Mouse (Mus musculus) midbrain, embryonic 14.5 days (tissue): Measurements from ENCODE around the gene Rps6kc1. TPM values are rescaled to one million over a fixed set of nuclear protein-coding genes. Genes with fewer than 3 reads are reported as not detected.

Experiments
- ATAC-seq: fragments of 200-750 bp; cut with Nextera tagmentation; 2 replicates; pipeline ENCODE4 v1.8.0; 2017; ENCODE audit warnings: moderate number of reproducible peaks, moderate library complexity; ENCODE audit not compliant: low FRiP score, low TSS enrichment
- DNase-seq: peaks from one replicate; pipeline ENCODE4 v3.0.0-alpha.2; 2015
- H3K27ac ChIP-seq: fragments of 300-500 bp; sonication (generic); replicated peaks from 2 replicates; pipeline ENCODE4 v1.5.1; 2014; ENCODE audit warnings: mild to moderate bottlenecking, low read depth, low read length, moderate library complexity
- H3K27me3 ChIP-seq: fragments of 300-500 bp; sonication (generic); 2 replicates; pipeline ENCODE4 v1.6.1; 2014; ENCODE audit warnings: low read length, control low read depth, mixed read lengths; ENCODE audit not compliant: control insufficient read depth, insufficient read depth
- H3K36me3 ChIP-seq: fragments of 300-500 bp; sonication (generic); 2 replicates; pipeline ENCODE4 v1.6.1; 2014; ENCODE audit warnings: low read length, control low read depth; ENCODE audit not compliant: control insufficient read depth, insufficient read depth
- H3K4me1 ChIP-seq: fragments of 300-500 bp; sonication (generic); 2 replicates; pipeline ENCODE4 v1.6.1; 2014; ENCODE audit warnings: mild to moderate bottlenecking, antibody characterized with exemption, low read length, control low read depth; ENCODE audit not compliant: control insufficient read depth, insufficient read depth
- H3K4me2 ChIP-seq: fragments of 300-500 bp; sonication (generic); 2 replicates; pipeline ENCODE4 v1.6.1; 2014; ENCODE audit warnings: mild to moderate bottlenecking, low read length, moderate library complexity
- H3K4me3 ChIP-seq: fragments of 300-500 bp; sonication (generic); replicated peaks from 2 replicates; pipeline ENCODE4 v1.5.1; 2014; ENCODE audit warnings: low read depth, low read length
- H3K9ac ChIP-seq: fragments of 300-500 bp; sonication (generic); replicated peaks from 2 replicates; pipeline ENCODE4 v1.6.1; 2014; ENCODE audit warnings: mild to moderate bottlenecking, low read length, moderate library complexity
- H3K9me3 ChIP-seq: fragments of 300-500 bp; sonication (generic); 2 replicates; pipeline ENCODE4 v1.6.1; 2016; ENCODE audit warnings: low read length, control low read depth, mixed read lengths; ENCODE audit not compliant: control insufficient read depth
- WGBS: fragments of 180-500 bp; shearing (Covaris S2); extraction: QIAGEN DNeasy Blood & Tissue Kit; methylation state at CpG from one replicate; pipeline ENCODE4 v1.1.7; 2014; 5-methylcytosine and 5-hydroxymethylcytosine counted together
- polyA plus RNA-seq: library from polyadenylated mRNA; unstranded; fragments of >200 nt; fragmentation: Nextera tagmentation; extraction: Ambion mirVana; gene quantifications from 2 replicates; pipeline ENCODE4 v1.2.1, GENCODE M21; 2014

The Rps6kc1 gene
- polyA plus RNA-seq, 1 experiment from 2014 or later, result 31.0 TPM

DNA sequence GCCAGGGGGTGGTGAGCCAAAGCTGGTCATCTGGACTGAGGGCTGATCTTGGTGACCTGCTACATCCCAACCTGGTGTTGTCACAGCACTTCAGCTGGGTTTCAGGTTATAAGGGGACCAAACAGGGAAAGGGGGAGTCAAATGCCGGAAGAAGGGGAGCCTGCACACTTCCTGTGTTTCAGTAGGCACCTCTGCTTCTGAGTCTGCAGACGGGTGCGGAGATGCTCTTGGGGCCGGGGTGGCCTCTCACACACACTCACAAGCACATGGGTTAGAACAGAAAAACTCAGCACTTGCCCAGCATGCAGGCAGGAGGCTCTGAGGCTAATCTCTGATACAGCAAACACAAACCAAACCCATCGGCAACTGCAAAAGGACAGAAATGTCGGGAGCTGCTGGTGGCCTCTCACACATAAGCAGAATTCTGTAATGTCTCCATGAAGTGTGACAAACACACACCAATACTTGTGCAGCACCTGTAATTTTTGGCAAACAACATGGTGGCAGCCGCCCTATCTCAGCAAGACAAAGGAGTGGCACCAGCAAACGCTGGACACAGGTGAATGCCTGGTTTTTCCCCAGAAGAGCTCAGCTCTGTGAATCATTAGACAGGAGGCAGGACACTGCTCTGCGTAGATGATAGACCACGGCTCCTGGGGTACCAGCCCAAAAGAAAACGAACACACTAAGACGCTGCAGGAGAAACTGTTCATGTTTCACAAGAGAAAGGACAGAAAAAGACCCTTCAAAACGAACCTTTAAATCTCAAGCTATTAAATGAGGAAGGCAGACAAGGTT is 139.3 kb downstream of the Rps6kc1 start:
- Histone ChIP-seq H3K4me3 (no peak overlapping the region), H3K27me3 (no peaks in the 10 kb centered on the region), H3K4me2 (no peak overlapping the region), H3K9ac (no peak overlapping the region), H3K36me3 (peaks cover 14% of the 10 kb centered on the region), H3K27ac (no peak overlapping the region), H3K4me1 (no peaks in the 10 kb centered on the region), H3K9me3 (no peaks in the 10 kb centered on the region)
- no peak for ATAC-seq
- WGBS, result 92% methylated on average over 13 of the region's 13 CpGs
- DNase-seq, result no peak

DNA sequence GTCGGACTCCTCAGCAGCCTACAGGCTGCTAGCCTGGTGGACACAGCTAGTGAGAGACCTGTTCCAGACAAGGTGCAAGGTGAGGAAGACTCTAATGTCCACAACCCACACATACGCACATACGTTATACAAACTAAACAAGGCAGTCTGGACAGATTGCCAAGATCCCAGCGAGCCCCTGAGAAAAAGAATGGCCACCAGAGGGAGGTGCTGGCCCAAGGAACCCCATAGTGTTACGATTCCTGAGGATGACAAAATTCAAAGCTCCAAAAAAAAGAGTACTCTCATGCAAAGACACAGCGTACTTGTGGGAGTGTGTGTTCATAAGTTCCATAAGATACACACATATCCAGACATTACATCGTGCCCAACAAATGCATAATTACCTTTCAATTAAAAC is 141.8 kb downstream of the Rps6kc1 start:
- Histone ChIP-seq H3K4me2 (no peak overlapping the region), H3K9me3 (no peaks in the 10 kb centered on the region), H3K27me3 (no peaks in the 10 kb centered on the region), H3K4me3 (no peak overlapping the region), H3K9ac (no peak overlapping the region), H3K4me1 (no peaks in the 10 kb centered on the region), H3K27ac (no peak overlapping the region), H3K36me3 (peaks cover 10% of the 10 kb centered on the region)
- DNase-seq (no peak), ATAC-seq (no peak)
- 75% methylated on average over 7 of the region's 7 CpGs for WGBS

DNA sequence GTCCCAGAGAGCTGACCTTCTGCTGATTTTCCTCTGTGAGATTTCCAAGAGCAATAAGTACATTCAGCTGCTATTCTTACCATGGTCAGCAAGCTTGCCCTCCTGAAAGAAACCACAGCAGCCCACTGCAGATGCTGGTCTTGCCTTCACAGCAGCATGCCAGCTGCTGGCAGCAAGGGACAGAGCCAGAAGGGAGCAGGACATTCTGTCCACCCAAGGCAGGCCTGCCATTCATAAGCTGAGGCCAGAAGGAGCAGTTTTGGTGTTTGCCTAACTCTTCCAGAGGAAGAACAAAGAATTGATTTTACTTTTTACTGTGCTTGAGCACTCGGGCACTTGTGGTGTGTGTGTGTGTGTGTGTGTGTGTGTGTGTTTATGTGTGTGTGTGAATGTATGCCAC is 143.3 kb downstream of the Rps6kc1 start:
- no peaks in the 10 kb centered on the region for H3K4me1 ChIP-seq
- ATAC-seq, result no peak
- WGBS, result 87% methylated on average over 1 of the region's 1 CpGs

DNA sequence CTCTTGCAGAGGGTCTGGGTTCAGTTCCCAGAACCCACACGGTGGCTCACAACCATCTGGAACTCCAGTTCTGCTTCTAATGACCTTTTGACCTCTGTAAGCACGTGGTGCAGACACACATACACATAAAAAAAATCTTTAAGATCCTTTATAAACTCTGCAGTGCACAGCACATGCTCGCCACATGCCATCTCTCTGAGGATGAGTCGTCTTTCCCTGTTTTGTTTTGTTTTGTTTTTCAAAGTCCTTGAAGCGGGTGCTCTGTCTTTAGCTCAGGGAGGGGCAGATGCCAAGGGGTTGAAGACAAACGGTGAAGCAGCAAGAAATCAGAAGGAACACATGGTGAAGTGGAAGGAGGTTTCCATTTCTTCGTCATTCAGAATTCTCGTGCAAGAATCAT is 143.9 kb downstream of the Rps6kc1 start:
- H3K4me2 ChIP-seq, result no peak overlapping the region
- WGBS, result 77% methylated on average over 8 of the region's 8 CpGs
- no peak for ATAC-seq

More for the DNA sequence above, 143.3 kb downstream of the Rps6kc1 start:
- H3K27ac ChIP-seq, result no peak overlapping the region
- no peak overlapping the region for H3K4me2 ChIP-seq
- no peaks in the 10 kb centered on the region for H3K27me3 ChIP-seq
- H3K9ac ChIP-seq, result no peak overlapping the region
- peaks cover 9% of the 10 kb centered on the region for H3K36me3 ChIP-seq
- H3K4me3 ChIP-seq, result no peak overlapping the region
- DNase-seq, result no peak
- no peaks in the 10 kb centered on the region for H3K9me3 ChIP-seq

DNA sequence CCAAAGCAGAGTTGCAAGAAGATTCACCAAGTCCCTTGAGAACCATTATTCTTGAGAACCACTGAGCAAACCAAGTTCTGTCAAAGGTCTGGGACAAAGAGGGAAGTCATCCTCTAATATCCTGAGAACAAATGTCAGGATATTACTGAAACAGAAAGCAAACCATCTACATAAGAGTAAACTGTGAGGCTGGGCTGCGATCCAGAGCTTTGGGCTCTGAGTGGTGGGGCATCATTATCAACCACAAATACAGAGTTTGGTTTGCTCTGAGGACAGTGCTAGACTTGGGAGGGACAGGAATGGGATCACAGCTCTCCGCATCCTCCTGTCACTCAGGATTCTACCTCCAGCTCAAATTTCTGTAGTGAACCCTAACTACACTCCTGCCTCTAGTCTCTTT is 144.8 kb downstream of the Rps6kc1 start:
- ATAC-seq, result no peak
- H3K4me2 ChIP-seq, result no peak overlapping the region
- H3K4me3 ChIP-seq, result no peak overlapping the region
- no peak overlapping the region for H3K27ac ChIP-seq
- no peaks in the 10 kb centered on the region for H3K27me3 ChIP-seq
- no peak for DNase-seq
- no peaks in the 10 kb centered on the region for H3K36me3 ChIP-seq
- H3K9me3 ChIP-seq, result no peaks in the 10 kb centered on the region
- 98% methylated on average over 2 of the region's 2 CpGs for WGBS
- H3K4me1 ChIP-seq, result no peaks in the 10 kb centered on the region
- no peak overlapping the region for H3K9ac ChIP-seq

More for the DNA sequence above, 143.9 kb downstream of the Rps6kc1 start:
- Histone ChIP-seq H3K4me3 (no peak overlapping the region), H3K4me1 (no peaks in the 10 kb centered on the region), H3K9ac (no peak overlapping the region), H3K27me3 (no peaks in the 10 kb centered on the region), H3K36me3 (peaks cover 3% of the 10 kb centered on the region; the same call in 1 of the 2 replicates), H3K9me3 (no peaks in the 10 kb centered on the region), H3K27ac (no peak overlapping the region)
- no peak for DNase-seq

DNA sequence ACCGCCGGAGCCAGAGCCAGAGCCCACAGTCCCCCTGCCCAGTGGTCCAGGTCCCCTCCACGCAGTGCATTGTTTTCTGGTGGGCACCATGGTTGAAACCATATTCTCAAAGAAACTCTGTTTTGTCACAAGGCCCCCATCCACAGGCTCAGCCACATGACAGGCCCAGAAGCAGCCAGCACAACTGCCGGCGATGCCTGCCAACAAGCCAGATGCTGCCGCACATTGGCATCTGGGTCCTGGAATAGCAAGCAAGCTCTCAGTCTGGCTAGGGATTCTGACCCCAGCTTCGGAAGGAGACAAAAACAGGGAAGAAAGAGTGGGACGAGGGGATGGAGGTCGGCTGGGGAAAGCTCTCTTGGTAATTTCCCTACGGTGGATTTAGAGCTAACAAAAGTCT is 147.8 kb downstream of the Rps6kc1 start:
- Histone ChIP-seq H3K36me3 (no peaks in the 10 kb centered on the region), H3K9ac (no peak overlapping the region), H3K27me3 (no peaks in the 10 kb centered on the region), H3K27ac (0 out of 2 replicates have a peak overlapping the region, but pooled peaks have one; percentile 21), H3K4me3 (no peak overlapping the region), H3K4me2 (no peak overlapping the region), H3K4me1 (no peaks in the 10 kb centered on the region), H3K9me3 (no peaks in the 10 kb centered on the region)
- DNase-seq (peak; percentile 39), ATAC-seq (no peak)
- 74% methylated on average over 10 of the region's 10 CpGs for WGBS

DNA sequence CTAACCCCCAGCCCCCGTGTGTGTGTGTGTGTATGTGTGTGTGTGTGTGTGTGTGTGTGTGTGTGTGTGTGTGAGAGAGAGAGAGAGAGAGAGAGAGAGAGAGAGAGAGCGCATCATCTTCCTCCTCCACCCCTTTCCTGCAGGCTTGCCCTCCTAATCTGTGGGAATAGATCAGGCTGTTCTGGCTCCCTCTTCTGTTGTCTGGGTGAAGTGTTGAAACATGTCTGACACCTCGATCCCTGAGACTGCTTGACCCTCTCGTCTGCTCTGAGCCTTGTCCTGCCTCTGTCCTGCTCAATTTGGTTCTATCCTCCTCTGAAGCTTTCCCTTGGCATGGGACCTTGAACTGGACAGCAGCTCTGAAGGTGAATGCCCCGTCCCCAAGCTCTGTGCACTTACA is 149.8 kb downstream of the Rps6kc1 start:
- H3K9ac ChIP-seq, result no peak overlapping the region
- peak; percentile 64 for DNase-seq
- ATAC-seq, result no peak

DNA sequence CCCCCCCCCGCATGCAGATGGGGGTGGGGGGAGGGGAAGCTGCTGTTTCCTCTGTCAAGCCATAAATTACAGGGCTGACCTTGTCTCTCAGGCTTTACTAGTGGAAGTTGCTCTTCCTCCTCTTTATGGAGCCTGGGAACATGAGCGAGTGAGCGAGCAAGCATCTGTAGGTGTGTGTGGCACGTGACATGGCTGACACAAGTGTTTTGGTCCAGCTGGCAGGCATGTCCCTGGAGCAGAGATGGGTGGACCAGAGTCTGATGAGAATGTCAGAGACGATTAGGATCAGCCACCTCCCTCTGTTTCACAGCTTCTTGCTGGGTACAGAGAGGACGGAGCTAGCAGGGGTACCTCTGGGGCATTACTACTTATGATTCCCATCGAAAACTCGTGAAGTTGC is 153.7 kb downstream of the Rps6kc1 start:
- WGBS, result 59% methylated on average over 8 of the region's 8 CpGs
- H3K36me3 ChIP-seq, result no peaks in the 10 kb centered on the region
- H3K27me3 ChIP-seq, result no peaks in the 10 kb centered on the region
- H3K9ac ChIP-seq, result no peak overlapping the region
- H3K9me3 ChIP-seq, result no peaks in the 10 kb centered on the region
- H3K4me1 ChIP-seq, result no peaks in the 10 kb centered on the region
- no peak overlapping the region for H3K4me2 ChIP-seq
- H3K27ac ChIP-seq, result no peak overlapping the region
- peak; percentile 26 for DNase-seq
- no peak for ATAC-seq
- no peak overlapping the region for H3K4me3 ChIP-seq

More for the DNA sequence above, 149.8 kb downstream of the Rps6kc1 start:
- no peaks in the 10 kb centered on the region for H3K4me1 ChIP-seq
- H3K27me3 ChIP-seq, result no peaks in the 10 kb centered on the region
- H3K4me2 ChIP-seq, result no peak overlapping the region
- H3K27ac ChIP-seq, result no peak overlapping the region
- no peaks in the 10 kb centered on the region for H3K9me3 ChIP-seq
- H3K4me3 ChIP-seq, result no peak overlapping the region
- WGBS, result 36% methylated on average over 5 of the region's 5 CpGs
- no peaks in the 10 kb centered on the region for H3K36me3 ChIP-seq
